Mouse (Mus musculus): ENCODE data around the gene Gm28035.

Gm28035 gene

DNA sequence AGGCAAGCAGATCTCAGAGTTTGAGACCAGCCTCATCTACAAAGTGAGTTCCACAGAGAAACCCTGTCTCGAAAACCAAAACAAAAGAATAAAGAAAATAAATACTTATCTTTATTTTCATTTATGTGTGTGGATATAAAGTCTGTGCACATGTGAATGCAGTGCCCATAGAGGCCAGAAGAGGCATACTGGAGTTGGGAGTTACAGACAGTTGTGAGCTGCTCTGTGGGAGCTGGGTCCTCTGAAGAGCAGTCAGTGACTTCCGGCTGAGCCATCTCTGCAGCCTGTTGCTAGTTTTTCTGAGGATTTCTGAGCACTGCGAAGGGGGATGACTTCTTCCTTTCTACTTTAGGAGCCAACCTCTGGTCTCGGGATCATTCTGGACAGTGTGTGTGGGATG is 75.8 kb downstream of the Gm28035 start:
- no peak for DNase-seq

DNA sequence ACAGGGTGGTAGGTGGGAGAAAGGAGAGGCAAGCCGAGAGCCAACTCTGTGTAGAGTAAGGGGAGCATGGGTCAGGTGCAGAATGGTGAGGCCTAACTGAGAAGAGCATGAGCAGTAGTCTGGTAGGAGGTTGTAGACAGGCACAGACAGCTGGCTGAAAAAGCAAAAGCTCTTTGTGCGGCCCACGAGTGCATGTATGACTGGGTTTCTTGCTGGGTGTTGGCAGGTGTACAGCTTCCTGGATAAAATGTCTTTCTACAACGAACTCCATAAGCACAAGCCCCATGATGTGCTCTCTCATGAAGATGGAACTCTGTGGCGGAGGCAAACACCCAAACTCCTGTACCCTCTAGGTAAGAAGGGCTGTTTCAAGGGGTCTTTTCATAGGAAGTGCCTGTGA is 76.6 kb downstream of the Gm28035 start:
- no peak for DNase-seq

DNA sequence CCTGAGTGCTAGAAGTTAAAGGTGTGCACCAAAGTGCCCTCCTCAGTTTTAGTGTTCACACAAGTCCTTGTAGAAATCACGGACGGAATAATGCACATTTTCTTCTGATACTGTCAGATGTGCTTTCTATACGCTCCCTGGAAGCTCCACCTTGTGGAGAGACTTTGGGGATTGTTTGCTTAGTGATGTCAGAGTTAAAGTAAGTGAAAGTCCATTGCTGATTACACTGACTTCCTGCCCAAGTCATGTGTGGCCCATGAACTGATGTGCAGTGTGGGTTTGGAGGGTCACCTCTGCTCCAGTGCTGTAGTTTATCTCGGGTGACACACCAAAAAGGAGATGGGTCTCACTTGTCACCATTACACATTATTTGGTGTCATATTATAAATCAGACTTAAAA is 78.9 kb downstream of the Gm28035 start:
- DNase-seq, result no peak

DNA sequence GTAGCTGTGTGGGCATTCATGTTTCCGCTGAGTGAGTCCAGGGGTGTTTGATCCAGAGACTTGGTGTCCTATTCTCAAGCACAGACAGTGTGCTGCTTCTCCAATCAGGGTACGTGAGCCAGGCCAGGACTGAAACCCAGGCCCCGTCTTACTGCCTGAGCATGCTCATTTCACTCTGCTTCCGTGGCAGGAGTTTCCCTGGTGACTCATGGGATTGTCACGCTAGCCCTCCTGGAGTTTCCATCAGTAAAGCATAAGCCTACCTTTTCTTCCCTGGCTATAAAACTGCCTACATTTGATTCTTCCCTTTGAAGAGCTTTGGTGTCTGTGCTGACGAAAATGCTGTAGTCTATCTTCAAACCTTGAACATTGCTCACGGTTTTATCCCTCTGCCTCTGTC is 82.7 kb downstream of the Gm28035 start:
- no peak for DNase-seq

DNA sequence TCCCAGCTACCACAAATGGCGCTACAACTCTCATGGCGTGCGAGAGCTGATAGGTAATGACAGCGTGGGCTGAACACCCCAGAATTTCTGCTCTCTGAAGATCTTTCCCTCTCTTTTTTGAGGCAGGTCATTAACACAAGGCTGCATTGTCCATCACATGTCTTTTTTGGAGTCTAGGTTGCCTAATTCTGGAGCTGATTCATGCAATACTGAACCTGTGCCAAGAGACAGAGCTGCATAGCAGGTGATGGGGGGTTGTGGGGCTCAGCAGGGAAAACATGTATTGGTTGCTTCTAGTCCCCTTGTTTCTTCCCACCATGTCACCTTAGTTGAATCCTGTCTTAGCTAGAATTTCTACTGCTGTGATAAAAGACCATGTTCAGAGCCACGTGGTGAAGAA is 84.9 kb downstream of the Gm28035 start:
- DNase-seq, result no peak

DNA sequence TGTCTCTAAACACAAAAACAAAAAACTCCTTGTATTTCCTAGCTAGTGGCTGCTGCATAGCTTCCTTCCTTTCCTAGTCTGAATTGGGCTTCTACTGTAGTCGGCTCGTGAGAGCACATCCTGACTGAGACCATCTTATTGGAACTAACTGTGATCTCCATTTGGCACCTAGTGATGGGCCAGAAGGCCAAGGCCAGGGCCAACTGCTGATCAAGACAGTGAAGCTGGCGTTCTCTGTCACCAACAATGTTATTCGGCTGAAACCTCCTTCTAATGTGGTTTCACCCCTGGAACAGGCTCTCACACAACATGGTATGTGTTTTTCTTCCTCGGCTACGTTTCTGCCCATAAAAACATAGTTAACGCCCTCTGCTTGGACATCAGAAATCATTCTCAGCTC is 86.9 kb downstream of the Gm28035 start:
- DNase-seq, result no peak

DNA sequence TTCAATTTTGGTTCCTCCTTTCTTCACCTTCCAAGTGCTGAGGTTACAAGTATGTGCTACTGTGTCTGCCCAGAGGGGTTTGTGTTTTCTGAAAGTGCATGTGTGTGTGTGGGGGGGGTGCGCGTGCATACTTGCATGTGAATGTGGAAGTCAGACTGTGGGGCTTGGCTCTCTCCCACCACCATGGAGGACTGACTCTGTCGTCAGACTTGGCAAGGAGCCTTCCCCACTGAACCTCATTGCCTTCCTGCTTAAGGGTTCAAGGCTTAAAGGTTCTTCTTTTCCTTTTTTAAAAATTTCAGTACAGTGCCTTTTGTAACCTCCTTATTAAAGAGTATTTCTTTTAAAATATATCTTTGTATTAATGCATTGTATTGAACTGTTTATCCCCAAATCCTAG is 88.4 kb downstream of the Gm28035 start:
- DNase-seq, result no peak
